Mouse (Mus musculus) heart, postnatal 0 days (tissue): ENCODE measurements around the gene Myo5c. TPM values are rescaled to one million over a fixed set of nuclear protein-coding genes. Genes with fewer than 3 reads are reported as not detected.

Experiments
- ATAC-seq: fragments of 200-750 bp; cut with Nextera tagmentation; 2 replicates; pipeline ENCODE4 v1.8.0; 2017; ENCODE audit warnings: low read depth, moderate number of reproducible peaks, moderate library complexity; ENCODE audit not compliant: insufficient read depth
- DNase-seq: peaks from one replicate; pipeline ENCODE4 v3.0.0-alpha.2; 2016; ENCODE audit warnings: low spot score
- H3K27ac ChIP-seq: fragments of 300-500 bp; sonication (generic); 2 replicates; pipeline ENCODE4 v1.5.1; 2014; ENCODE audit warnings: low read depth, mild to moderate bottlenecking
- H3K27me3 ChIP-seq: fragments of 300-500 bp; sonication (generic); 2 replicates; pipeline ENCODE4 v1.6.1; 2014; ENCODE audit warnings: low read length, mixed read lengths; ENCODE audit not compliant: control insufficient read depth, insufficient read depth
- H3K36me3 ChIP-seq: fragments of 300-500 bp; sonication (generic); replicated peaks from 2 replicates; pipeline ENCODE4 v1.6.1; 2014; ENCODE audit warnings: low read length, mixed read lengths; ENCODE audit not compliant: control insufficient read depth, insufficient read depth
- H3K4me1 ChIP-seq: fragments of 300-500 bp; sonication (generic); 2 replicates; pipeline ENCODE4 v1.6.1; 2014; ENCODE audit warnings: antibody characterized with exemption; ENCODE audit not compliant: control insufficient read depth, insufficient read depth
- H3K4me2 ChIP-seq: fragments of 300-500 bp; sonication (generic); 2 replicates; pipeline ENCODE4 v1.6.1; 2014; ENCODE audit warnings: low read depth, mild to moderate bottlenecking, low read length, moderate library complexity
- H3K4me3 ChIP-seq: fragments of 300-500 bp; sonication (generic); 2 replicates; pipeline ENCODE4 v1.5.1; 2014; ENCODE audit warnings: low read depth, low read length
- H3K9ac ChIP-seq: fragments of 300-500 bp; sonication (generic); replicated peaks from 2 replicates; pipeline ENCODE4 v1.6.1; 2014; ENCODE audit warnings: low read depth, low read length, mixed read lengths
- H3K9me3 ChIP-seq: fragments of 300-500 bp; sonication (generic); replicated peaks from 2 replicates; pipeline ENCODE4 v1.6.1; 2016; ENCODE audit warnings: low read length; ENCODE audit not compliant: control insufficient read depth
- CTCF ChIP-seq: IDR thresholded peaks from 2 replicates; pipeline ENCODE4 v1.5.1; 2016; ENCODE audit warnings: antibody characterized with exemption, control low read depth, low read depth
- EP300 ChIP-seq: IDR thresholded peaks from 2 replicates; pipeline ENCODE4 v1.6.1; 2016; ENCODE audit warnings: antibody characterized with exemption, low read depth
- WGBS: fragments of 180-500 bp; shearing (Covaris S2); extraction: QIAGEN DNeasy Blood & Tissue Kit; methylation state at CpG from one replicate; pipeline ENCODE4 v1.1.7; 2014; 5-methylcytosine and 5-hydroxymethylcytosine counted together
- polyA plus RNA-seq: library from polyadenylated mRNA; unstranded; fragments of >200 nt; fragmentation: Nextera tagmentation; extraction: Ambion mirVana; gene quantifications from 2 replicates; pipeline ENCODE4 v1.2.1, GENCODE M21; 2015
- total RNA-seq: library from RNA; depleted of rRNA; stranded (reverse); fragments of >200 nt; gene quantifications from 2 replicates; pipeline ENCODE4 v1.2.3, GENCODE M21; 2014; ENCODE audit warnings: low replicate concordance

Gene Myo5c
- total and polyA plus RNA-seq, 2 experiments from 2014 or later: 1.5 to 2.1 TPM

- no peaks in the 10 kb centered on the region for H3K9me3 ChIP-seq
- peaks cover 20% of the 10 kb centered on the region for H3K36me3 ChIP-seq
- no peak overlapping the region for H3K9ac ChIP-seq
- TF ChIP-seq EP300 (no peak), CTCF (no peak)
- no peak overlapping the region for H3K27ac ChIP-seq
- WGBS: 48% methylated on average over 10 of the region's 10 CpGs
- no peak overlapping the region for H3K4me2 ChIP-seq
- DNase-seq: peak; percentile 38
- ATAC-seq: peak; percentile 76
- H3K4me3 ChIP-seq: no peak overlapping the region
- H3K4me1 ChIP-seq: no peaks in the 10 kb centered on the region
- H3K27me3 ChIP-seq: no peaks in the 10 kb centered on the region
Measured at GRCm38 (mm10) chr9:75221420-75222287, 10.2 kb upstream of the Myo5c start.

GRCm38 (mm10) chr9:75232860-75233259, 1.0 kb downstream of the Myo5c start:
- Histone ChIP-seq H3K9me3 (no peaks in the 10 kb centered on the region), H3K9ac (no peak overlapping the region), H3K4me3 (no peak overlapping the region), H3K4me2 (no peak overlapping the region), H3K27ac (no peak overlapping the region), H3K27me3 (peaks cover 8% of the 10 kb centered on the region; the same call in 1 of the 2 replicates), H3K36me3 (no peaks in the 10 kb centered on the region), H3K4me1 (no peaks in the 10 kb centered on the region)
- TF ChIP-seq EP300 (no peak), CTCF (no peak)
- ATAC-seq (no peak), DNase-seq (no peak)
- 56% methylated on average over 8 of the region's 8 CpGs for WGBS

- no peaks in the 10 kb centered on the region for H3K4me1 ChIP-seq
- H3K27me3 ChIP-seq: peaks cover 8% of the 10 kb centered on the region; the same call in 1 of the 2 replicates
- H3K36me3 ChIP-seq: no peaks in the 10 kb centered on the region
- TF ChIP-seq EP300: no peak
- no peak for TF ChIP-seq CTCF
- no peaks in the 10 kb centered on the region for H3K9me3 ChIP-seq
- ATAC-seq: no peak
- H3K27ac ChIP-seq: no peak overlapping the region
- H3K4me3 ChIP-seq: no peak overlapping the region
- H3K9ac ChIP-seq: no peak overlapping the region
- no peak overlapping the region for H3K4me2 ChIP-seq
- WGBS: 48% methylated on average over 7 of the region's 7 CpGs
- DNase-seq: no peak
Measured at GRCm38 (mm10) chr9:75234271-75234741, 2.5 kb downstream of the Myo5c start.

GRCm38 (mm10) chr9:75234983-75235627, 3.3 kb downstream of the Myo5c start:
- TF ChIP-seq EP300: no peak
- TF ChIP-seq CTCF: no peak
- no peaks in the 10 kb centered on the region for H3K9me3 ChIP-seq
- DNase-seq (no peak), ATAC-seq (no peak)
- peak overlapping the region; percentile 52 for H3K27ac ChIP-seq
- H3K27me3 ChIP-seq: peaks cover 8% of the 10 kb centered on the region; the same call in 1 of the 2 replicates
- H3K9ac ChIP-seq: no peak overlapping the region
- H3K4me2 ChIP-seq: no peak overlapping the region
- 51% methylated on average over 12 of the region's 12 CpGs for WGBS
- no peaks in the 10 kb centered on the region for H3K4me1 ChIP-seq
- H3K36me3 ChIP-seq: no peaks in the 10 kb centered on the region
- H3K4me3 ChIP-seq: no peak overlapping the region

GRCm38 (mm10) chr9:75235696-75236095, 3.9 kb downstream of the Myo5c start:
- H3K4me1 ChIP-seq: no peaks in the 10 kb centered on the region
- no peak overlapping the region for H3K9ac ChIP-seq
- no peak overlapping the region for H3K27ac ChIP-seq
- no peak for DNase-seq
- H3K4me3 ChIP-seq: no peak overlapping the region
- no peak for TF ChIP-seq CTCF
- no peak for TF ChIP-seq EP300
- WGBS: 47% methylated on average over 2 of the region's 2 CpGs
- H3K27me3 ChIP-seq: peaks cover 8% of the 10 kb centered on the region; the same call in 1 of the 2 replicates
- no peak for ATAC-seq
- no peak overlapping the region for H3K4me2 ChIP-seq
- H3K36me3 ChIP-seq: no peaks in the 10 kb centered on the region
- H3K9me3 ChIP-seq: no peaks in the 10 kb centered on the region
